Mouse (Mus musculus): ENCODE results near the gene Irs3.

DNA sequence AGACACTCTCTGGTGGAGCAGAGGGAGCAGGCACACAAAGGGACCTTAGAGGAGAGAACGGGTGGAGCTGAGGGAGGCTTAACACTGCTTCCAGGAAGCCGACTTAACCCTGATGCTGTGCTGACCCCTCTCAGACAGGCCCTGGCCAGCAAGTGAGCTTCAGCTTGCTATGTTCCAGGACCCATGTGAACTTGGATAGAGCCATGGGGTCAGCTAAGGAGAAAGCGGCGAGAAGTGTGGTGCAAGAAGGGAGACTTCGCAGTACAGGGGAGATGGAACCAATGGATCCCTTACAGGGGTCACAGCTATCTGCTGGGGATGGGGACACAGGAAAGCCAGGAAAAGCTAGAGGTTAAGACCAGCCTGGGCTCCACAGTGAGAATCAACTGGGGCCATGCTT, 32.4 kb downstream of the Irs3 start:
- TF ChIP-seq POLR2A (IDR thresholded peaks at IDR 0.05; ENCODE audit: low read depth, low read length): no peak
- TF ChIP-seq CTCF (IDR thresholded peaks at IDR 0.05; ENCODE audit: extremely low read depth, insufficient read depth, insufficient read length, insufficient replicate concordance): no peak
